Mouse (Mus musculus): ENCODE measurements at regions not wholly inside any gene's neighbourhood (a gene's known extent, or its start where the extent isn't known, plus 50 kb on each side); places are given as distances from the start of the nearest gene placed in this dataset.
A peak's percentile ranks its signal among the peaks of the same experiment; 100 is the strongest.

DNA sequence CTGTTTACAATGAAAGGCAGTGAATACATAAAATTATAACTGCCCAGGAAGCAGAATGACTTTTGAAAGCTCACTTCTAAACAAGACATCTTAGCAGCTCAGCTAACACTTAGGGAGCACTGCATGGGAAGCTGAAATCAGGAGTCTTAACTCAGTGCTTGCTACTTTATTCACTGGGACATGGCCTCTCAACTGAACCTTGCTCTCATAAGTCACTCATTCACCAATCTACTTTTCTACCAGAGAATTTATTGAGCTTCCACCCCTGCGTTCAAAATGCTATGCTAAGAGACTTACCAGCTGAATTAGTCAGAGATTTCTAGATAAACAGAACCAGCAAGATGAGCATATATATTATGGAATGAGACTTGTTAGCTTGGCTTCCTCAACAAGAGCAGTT, 122.8 kb upstream of the Mpped2 start:
- no peaks in the 10 kb centered on the region for H3K27me3 ChIP-seq
- no peak overlapping the region for H3K4me2 ChIP-seq
- H3K4me1 ChIP-seq = no peaks in the 10 kb centered on the region
- no peak overlapping the region for H3K4me3 ChIP-seq
- no peak overlapping the region for H3K27ac ChIP-seq
- H3K36me3 ChIP-seq (ENCODE audit: poor library complexity, severe bottlenecking) = no peaks in the 10 kb centered on the region
- no peak overlapping the region for H3K9ac ChIP-seq
- ATAC-seq = no peak
- WGBS = 95% methylated on average over 1 of the region's 1 CpGs
- no peaks in the 10 kb centered on the region for H3K9me3 ChIP-seq (replicated peaks)

DNA sequence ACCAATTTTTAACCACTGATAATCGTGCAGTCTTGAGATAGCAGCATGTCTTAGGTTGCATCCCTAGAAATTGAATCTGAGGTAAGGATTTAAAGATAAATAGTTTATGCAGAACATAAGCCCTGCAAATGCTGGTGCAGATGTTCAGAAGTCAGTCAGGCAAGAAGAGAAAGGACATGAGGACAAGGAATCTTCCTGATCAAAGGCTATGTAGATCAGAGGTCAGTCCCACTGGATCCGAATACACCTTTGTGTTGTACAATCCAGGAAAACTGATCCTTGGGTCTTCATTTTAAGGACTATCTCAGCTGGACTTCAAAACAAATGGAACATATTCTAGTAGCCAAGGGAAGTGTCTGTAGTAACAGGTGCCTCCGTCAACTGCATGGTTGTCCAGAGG, 121.7 kb upstream of the Mpped2 start:
- H3K9me3 ChIP-seq (replicated peaks) = no peaks in the 10 kb centered on the region
- no peaks in the 10 kb centered on the region for H3K27me3 ChIP-seq
- H3K4me1 ChIP-seq = no peaks in the 10 kb centered on the region
- H3K36me3 ChIP-seq (ENCODE audit: poor library complexity, severe bottlenecking) = no peaks in the 10 kb centered on the region
- H3K9ac ChIP-seq = no peak overlapping the region
- no peak for ATAC-seq
- H3K27ac ChIP-seq = no peak overlapping the region
- H3K4me2 ChIP-seq = no peak overlapping the region
- H3K4me3 ChIP-seq = no peak overlapping the region
- 95% methylated on average over 3 of the region's 3 CpGs for WGBS

DNA sequence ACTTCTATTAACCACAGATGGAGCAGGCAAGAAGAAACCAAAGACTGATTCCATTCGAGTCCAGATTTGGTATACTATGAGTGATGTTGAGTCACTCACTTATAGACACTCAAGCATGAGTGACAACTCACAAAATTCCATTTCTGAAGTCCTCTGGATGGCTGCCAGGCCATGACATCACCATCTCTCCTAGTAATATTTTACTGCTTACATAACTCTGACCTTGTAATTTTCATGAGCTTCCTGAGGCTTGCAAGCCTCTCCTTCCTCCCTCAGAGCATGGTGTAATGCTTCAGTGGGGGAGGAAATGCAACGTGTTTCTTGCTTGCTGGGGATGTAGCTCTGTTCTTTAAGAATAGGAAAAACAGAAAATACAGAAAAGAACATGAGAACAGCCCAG, 121.2 kb upstream of the Mpped2 start:
- no peak for ATAC-seq
- H3K4me1 ChIP-seq = no peaks in the 10 kb centered on the region
- H3K9ac ChIP-seq = no peak overlapping the region
- H3K27me3 ChIP-seq = no peaks in the 10 kb centered on the region
- H3K27ac ChIP-seq = no peak overlapping the region
- no peaks in the 10 kb centered on the region for H3K9me3 ChIP-seq (replicated peaks)
- H3K36me3 ChIP-seq (ENCODE audit: poor library complexity, severe bottlenecking) = no peaks in the 10 kb centered on the region
- H3K4me2 ChIP-seq = no peak overlapping the region
- 62% methylated on average over 2 of the region's 2 CpGs for WGBS
- no peak overlapping the region for H3K4me3 ChIP-seq

DNA sequence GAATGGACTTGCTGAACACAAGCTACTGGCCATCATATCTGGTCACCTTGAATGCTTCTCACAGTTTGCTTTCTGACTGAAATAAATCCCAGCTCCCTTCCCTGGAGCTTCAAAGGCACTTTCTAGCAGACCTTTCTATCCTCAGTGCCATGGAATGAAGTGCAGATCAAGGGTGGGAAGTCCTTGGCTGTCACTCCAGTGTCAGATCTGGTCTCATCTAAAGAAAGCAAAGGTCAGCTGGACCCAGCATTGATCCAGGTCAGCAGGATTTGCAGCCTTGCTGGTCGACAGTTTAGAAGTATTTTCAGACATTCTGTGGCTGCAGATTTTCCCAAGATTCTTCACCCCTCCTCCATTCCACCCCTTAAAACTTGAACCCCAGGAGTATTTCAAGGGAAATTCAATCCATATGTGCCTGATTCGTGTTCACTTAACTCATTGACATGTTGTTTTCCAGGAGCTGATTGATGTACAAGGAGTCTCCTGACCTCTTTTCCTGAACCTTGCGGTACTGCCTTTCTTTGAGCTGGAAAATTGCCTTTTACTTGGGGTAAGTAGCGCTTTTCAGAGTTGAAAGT, 116.2 kb upstream of the Mpped2 start:
- H3K27me3 ChIP-seq = no peaks in the 10 kb centered on the region
- H3K4me1 ChIP-seq = peaks cover 8% of the 10 kb centered on the region; the same call in 1 of the 2 replicates
- H3K9me3 ChIP-seq (replicated peaks) = no peaks in the 10 kb centered on the region
- 75% methylated on average over 4 of the region's 4 CpGs for WGBS
- no peak overlapping the region for H3K4me2 ChIP-seq
- no peaks in the 10 kb centered on the region for H3K36me3 ChIP-seq (ENCODE audit: poor library complexity, severe bottlenecking)
- H3K4me3 ChIP-seq = no peak overlapping the region
- no peak overlapping the region for H3K27ac ChIP-seq
- H3K9ac ChIP-seq = no peak overlapping the region
- ATAC-seq = no peak

DNA sequence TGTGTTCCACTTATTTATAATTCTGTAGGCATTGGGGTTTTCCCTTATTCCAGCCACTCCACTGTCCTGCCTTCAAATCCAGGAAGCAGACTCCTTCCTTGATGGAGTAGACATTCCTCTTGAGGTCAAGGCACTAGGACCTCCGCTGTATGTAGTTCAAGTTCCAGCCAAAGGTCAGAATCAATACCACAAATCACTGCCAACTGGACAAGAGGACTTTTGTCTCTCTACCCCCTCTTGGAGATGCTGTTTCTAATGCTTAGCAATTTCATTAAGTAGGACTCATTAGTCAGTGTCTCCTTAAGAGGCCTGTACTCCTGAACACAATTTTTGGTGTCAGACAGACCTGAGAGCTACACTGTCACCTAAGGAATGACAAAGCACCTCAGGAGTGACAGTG, 115.0 kb upstream of the Mpped2 start:
- peaks cover 8% of the 10 kb centered on the region; the same call in 1 of the 2 replicates for H3K4me1 ChIP-seq
- H3K27me3 ChIP-seq = no peaks in the 10 kb centered on the region
- 94% methylated on average over 1 of the region's 1 CpGs for WGBS
- H3K9me3 ChIP-seq (replicated peaks) = no peaks in the 10 kb centered on the region
- no peak overlapping the region for H3K4me3 ChIP-seq
- H3K27ac ChIP-seq = no peak overlapping the region
- no peaks in the 10 kb centered on the region for H3K36me3 ChIP-seq (ENCODE audit: poor library complexity, severe bottlenecking)
- no peak overlapping the region for H3K9ac ChIP-seq
- H3K4me2 ChIP-seq = no peak overlapping the region
- no peak for ATAC-seq

DNA sequence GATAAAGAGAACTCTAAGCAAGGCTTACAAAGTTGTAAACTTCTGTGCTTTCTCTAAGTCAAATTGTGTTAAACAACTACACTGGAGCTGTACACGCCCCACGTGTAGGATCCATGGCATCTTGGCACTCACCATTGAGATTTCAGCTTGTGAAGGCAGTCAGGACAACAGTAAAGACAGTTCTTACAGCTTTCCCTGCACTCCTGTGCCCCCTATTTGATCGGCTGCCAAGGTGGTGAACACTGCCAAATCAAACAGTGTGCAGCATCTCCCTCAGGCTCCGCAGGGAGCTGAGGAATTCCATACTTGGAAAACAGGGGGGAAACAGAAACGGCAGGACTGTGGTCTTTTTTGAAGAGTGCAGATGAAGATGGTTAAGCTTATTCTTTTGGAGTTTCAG, 112.4 kb upstream of the Mpped2 start:
- H3K9me3 ChIP-seq (replicated peaks) = no peaks in the 10 kb centered on the region
- H3K27me3 ChIP-seq = no peaks in the 10 kb centered on the region
- H3K27ac ChIP-seq = no peak overlapping the region
- WGBS = 40% methylated on average over 5 of the region's 5 CpGs
- no peaks in the 10 kb centered on the region for H3K36me3 ChIP-seq (ENCODE audit: poor library complexity, severe bottlenecking)
- no peak overlapping the region for H3K4me2 ChIP-seq
- no peak overlapping the region for H3K4me3 ChIP-seq
- peaks cover 8% of the 10 kb centered on the region; the same call in 1 of the 2 replicates for H3K4me1 ChIP-seq
- ATAC-seq = peak; percentile 65; the same call in 1 of the 2 replicates
- no peak overlapping the region for H3K9ac ChIP-seq

DNA sequence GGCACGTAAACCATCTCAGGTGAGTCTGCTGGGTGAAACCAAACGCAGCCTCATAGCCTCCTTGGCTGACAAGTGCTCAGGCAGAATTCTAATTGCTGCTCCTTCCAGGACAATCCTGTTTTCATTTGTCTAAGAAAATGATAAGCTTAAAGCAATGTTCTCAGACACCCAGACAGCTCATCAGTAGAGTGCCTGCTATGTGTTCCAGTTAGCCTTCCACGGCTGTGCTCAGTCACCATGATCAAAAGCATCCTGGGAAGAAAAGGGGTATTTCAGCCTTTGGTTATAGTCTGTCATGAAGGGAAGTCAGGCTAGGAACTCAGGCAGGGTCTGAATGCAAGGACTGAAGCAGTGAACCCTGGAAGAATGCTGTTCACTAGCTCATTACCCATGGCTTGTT, 71.8 kb upstream of the Mpped2 start:
- H3K9ac ChIP-seq = no peak overlapping the region
- no peak overlapping the region for H3K27ac ChIP-seq
- no peaks in the 10 kb centered on the region for H3K4me1 ChIP-seq
- WGBS = 80% methylated on average over 3 of the region's 3 CpGs
- no peaks in the 10 kb centered on the region for H3K9me3 ChIP-seq (replicated peaks)
- H3K27me3 ChIP-seq = no peaks in the 10 kb centered on the region
- no peak overlapping the region for H3K4me3 ChIP-seq
- H3K36me3 ChIP-seq (ENCODE audit: poor library complexity, severe bottlenecking) = no peaks in the 10 kb centered on the region
- no peak overlapping the region for H3K4me2 ChIP-seq
- ATAC-seq = no peak

DNA sequence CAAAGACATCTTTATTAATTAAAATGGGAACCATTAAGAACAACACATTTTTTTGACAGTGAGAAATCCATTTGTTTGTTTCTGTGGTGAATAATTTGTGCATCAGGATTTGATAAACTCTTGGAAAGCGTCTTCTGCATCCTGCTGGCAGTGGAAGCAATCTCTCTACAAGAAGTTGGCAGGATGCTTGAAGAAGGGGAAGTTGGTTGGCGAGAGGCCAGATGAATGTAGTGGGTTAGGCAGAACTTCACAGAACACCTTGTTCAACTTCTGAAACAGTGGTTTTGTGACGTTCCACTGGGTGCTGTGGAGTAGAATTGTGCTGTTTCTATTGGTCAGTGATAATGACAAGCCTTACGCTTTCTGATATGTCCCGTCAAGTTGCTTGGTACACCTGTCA, 70.7 kb upstream of the Mpped2 start:
- Histone ChIP-seq H3K4me1 (no peaks in the 10 kb centered on the region), H3K27me3 (no peaks in the 10 kb centered on the region), H3K4me2 (no peak overlapping the region), H3K4me3 (no peak overlapping the region), H3K27ac (no peak overlapping the region), H3K36me3 (ENCODE audit: poor library complexity, severe bottlenecking) (no peaks in the 10 kb centered on the region), H3K9me3 (replicated peaks) (no peaks in the 10 kb centered on the region), H3K9ac (no peak overlapping the region)
- ATAC-seq = no peak
- WGBS = 91% methylated on average over 5 of the region's 5 CpGs

DNA sequence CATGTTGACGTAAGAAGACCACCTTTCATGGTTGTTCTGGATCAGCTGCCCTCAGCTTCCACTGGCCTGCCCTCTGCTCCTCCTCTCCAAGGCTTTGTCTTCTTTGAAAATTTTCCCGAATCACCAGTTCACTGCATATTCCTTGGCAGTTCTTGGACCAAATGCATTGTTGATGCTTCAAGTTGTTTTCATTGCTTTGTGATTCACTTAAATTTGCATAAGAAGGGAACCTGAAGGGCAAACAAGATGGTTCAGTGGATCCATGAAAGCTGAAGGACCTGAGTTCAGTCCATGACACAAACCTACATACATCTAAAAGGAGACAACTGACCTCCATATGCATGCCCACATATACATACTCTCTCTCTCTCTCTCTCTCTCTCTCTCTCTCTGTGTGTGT, 69.4 kb upstream of the Mpped2 start:
- Histone ChIP-seq H3K4me2 (no peak overlapping the region), H3K4me1 (no peaks in the 10 kb centered on the region), H3K9me3 (replicated peaks) (no peaks in the 10 kb centered on the region), H3K9ac (no peak overlapping the region), H3K27ac (no peak overlapping the region), H3K27me3 (no peaks in the 10 kb centered on the region), H3K36me3 (ENCODE audit: poor library complexity, severe bottlenecking) (no peaks in the 10 kb centered on the region), H3K4me3 (no peak overlapping the region)
- ATAC-seq = no peak
- WGBS = 69% methylated on average over 2 of the region's 2 CpGs

DNA sequence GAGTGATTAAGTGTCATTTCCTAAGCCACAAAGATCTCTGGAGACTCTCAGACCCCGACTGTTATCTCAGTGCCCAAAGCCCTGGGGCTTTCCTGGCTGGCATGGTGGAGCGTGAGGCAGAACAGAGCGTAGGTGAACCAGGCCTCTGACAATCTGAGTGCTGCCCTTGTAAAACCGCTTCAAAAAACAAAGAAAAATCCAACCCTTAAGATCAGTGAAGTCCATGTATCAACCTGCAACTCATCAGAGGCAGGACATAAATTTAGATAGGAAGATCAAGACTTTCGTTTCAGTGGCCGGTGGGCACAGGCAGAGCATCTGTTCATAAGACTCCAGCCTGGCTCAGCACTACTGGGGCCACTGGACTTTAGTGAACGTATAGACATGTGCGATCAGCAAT, 61.1 kb upstream of the Mpped2 start:
- no peak overlapping the region for H3K4me3 ChIP-seq
- H3K4me2 ChIP-seq = no peak overlapping the region
- no peak for ATAC-seq
- no peak overlapping the region for H3K9ac ChIP-seq
- H3K27ac ChIP-seq = no peak overlapping the region
- H3K36me3 ChIP-seq (ENCODE audit: poor library complexity, severe bottlenecking) = no peaks in the 10 kb centered on the region
- H3K27me3 ChIP-seq = no peaks in the 10 kb centered on the region
- no peaks in the 10 kb centered on the region for H3K4me1 ChIP-seq
- WGBS = 94% methylated on average over 8 of the region's 8 CpGs
- H3K9me3 ChIP-seq (replicated peaks) = no peaks in the 10 kb centered on the region
